Comparison of ENCODE assay signal across 9 mouse cellular contexts in the genomic region with DNA sequence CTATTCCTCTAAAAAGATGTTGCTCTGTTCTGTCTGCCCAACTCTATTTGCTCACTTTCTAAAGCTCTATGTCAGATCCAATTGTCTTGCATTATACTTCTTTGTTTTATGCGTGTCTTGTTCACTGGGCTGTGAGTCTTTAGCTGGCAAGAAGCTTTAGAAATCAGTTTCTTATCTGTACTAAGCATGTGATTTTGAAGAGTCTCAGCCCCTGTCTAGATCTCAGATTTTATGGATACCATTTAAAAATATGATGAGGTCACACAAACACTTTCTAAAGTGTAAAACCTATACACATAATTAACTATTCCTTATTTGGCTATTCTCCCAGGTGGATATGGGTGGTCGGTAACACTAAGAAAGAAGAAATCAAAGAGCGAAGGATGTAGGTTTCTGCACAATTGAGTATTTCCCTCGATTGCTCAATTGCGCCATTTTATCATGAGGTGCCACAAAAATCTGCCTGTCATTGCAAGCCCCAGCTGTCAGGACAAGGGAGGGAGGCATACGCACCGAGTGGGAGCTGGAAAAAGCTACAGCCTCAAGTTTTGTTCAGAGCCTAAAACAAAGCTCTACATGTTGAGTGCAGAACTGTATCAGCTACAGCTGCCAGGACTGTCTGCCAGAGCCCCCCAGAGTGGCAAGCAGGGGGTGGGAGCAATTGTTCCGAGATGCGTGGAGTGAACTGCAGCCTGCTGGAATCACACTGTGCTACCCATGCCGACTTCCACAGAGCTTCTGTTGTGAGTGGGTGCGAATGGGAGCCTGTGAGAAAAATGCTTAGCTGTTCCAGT. TPM values are rescaled to one million over a fixed set of nuclear protein-coding genes. Genes with fewer than 3 reads are reported as not detected.
DNase-seq lines count a peak whose midpoint lies in the region; ATAC-seq lines count a peak whose summit lies in the region.
"Had no signal": no experiment of that assay in that cellular context is flagged by ENCODE, and none has a peak within 500 bp of the region (broad histone marks: within the 10 kb centered on the region; RNA-seq: fewer than 3 reads in every experiment).

No protein-coding gene starts in this region.

- 54% methylated on average over 11 of the region's 11 CpGs for WGBS in embryonic facial prominence, embryonic 15.5 days
- 51% methylated on average over 11 of the region's 11 CpGs for WGBS in neural tube, embryonic 15.5 days

- H3K4me1 ChIP-seq in embryonic facial prominence, embryonic 15.5 days, result no peaks in the 10 kb centered on the region; the same call in 1 of the 2 replicates
- peaks cover 8% of the 10 kb centered on the region for H3K4me1 ChIP-seq in neural tube, embryonic 15.5 days

- no peak overlapping the region for H3K4me3 ChIP-seq in embryonic facial prominence, embryonic 15.5 days (replicated peaks)
- no peak overlapping the region for H3K4me3 ChIP-seq in neural tube, embryonic 15.5 days (replicated peaks)
- H3K4me3 ChIP-seq: erythroblast, embryonic 14.5 days had no signal

- H3K4me2 ChIP-seq in embryonic facial prominence, embryonic 15.5 days (replicated peaks), result 0 out of 2 replicates have a peak overlapping the region, but pooled peaks have one; percentile 9
- H3K4me2 ChIP-seq in neural tube, embryonic 15.5 days, result peak overlapping the region; percentile 15; the same call in 1 of the 2 replicates

- H3K9me3 ChIP-seq in embryonic facial prominence, embryonic 15.5 days (replicated peaks), result no peaks in the 10 kb centered on the region
- no peaks in the 10 kb centered on the region for H3K9me3 ChIP-seq in neural tube, embryonic 15.5 days (replicated peaks)

- H3K36me3 ChIP-seq in embryonic facial prominence, embryonic 15.5 days, result no peaks in the 10 kb centered on the region
- H3K36me3 ChIP-seq in neural tube, embryonic 15.5 days, result peaks cover 3% of the 10 kb centered on the region; the same call in 1 of the 2 replicates

- H3K27me3 ChIP-seq in embryonic facial prominence, embryonic 15.5 days, result no peaks in the 10 kb centered on the region
- no peaks in the 10 kb centered on the region for H3K27me3 ChIP-seq in neural tube, embryonic 15.5 days (replicated peaks)

- H3K9ac ChIP-seq in embryonic facial prominence, embryonic 15.5 days, result no peak overlapping the region
- no peak overlapping the region for H3K9ac ChIP-seq in neural tube, embryonic 15.5 days (replicated peaks)

- no peak for ATAC-seq in embryonic facial prominence, embryonic 15.5 days (ENCODE audit: insufficient number of reproducible peaks, low FRiP score, low TSS enrichment, low read depth)
- ATAC-seq in neural tube, embryonic 15.5 days (ENCODE audit: low FRiP score), result peak; percentile 64; the same call in 1 of the 2 replicates

- no peak overlapping the region for H3K27ac ChIP-seq in embryonic facial prominence, embryonic 15.5 days (replicated peaks)
- no peak overlapping the region for H3K27ac ChIP-seq in neural tube, embryonic 15.5 days (replicated peaks)

- peak; percentile 1 to 3 for DNase-seq in kidney, postnatal 4 days
- no peak for DNase-seq in kidney, adult 9 months
- peak; percentile 50 to 72 for DNase-seq in left cerebral cortex, adult 18-20 months (ENCODE audit: low spot score in 2 of 2)
- DNase-seq in adrenal gland, postnatal 25 days, result no peak
- DNase-seq in adrenal gland, postnatal 36 days, result no peak
- no peak for DNase-seq in embryo, embryonic 9.5 days (ENCODE audit: extremely low spot score)

RNA-seq across cellular contexts. Expression of gene Brinp1, which starts 47.6 kb away (rescaled TPM):
- 9.0 and 11.0 TPM in 2 replicates for polyA plus RNA-seq in embryonic facial prominence, embryonic 15.5 days (2015; fragmentation: Nextera tagmentation; extraction: Ambion mirVana)
- total RNA-seq in left cerebral cortex, adult 18-20 months (2021), result 100 to 1,000 TPM; 211 to 235 TPM
- polyA plus RNA-seq in neural tube, embryonic 15.5 days (2015; fragmentation: Nextera tagmentation; extraction: Ambion mirVana), result 78.2 and 90.7 TPM in 2 replicates
- 0.67 and 1.4 TPM in 2 replicates for total RNA-seq in adrenal gland, postnatal 25 days (2021)
- total RNA-seq in adrenal gland, postnatal 36 days (2021), result 1 to 10 TPM in 1 of 2 experiments, under 1 TPM in 1; 0.86 to 1.3 TPM
- polyA plus RNA-seq: erythroblast, embryonic 14.5 days had no signal

Comparison
In these comparisons a context has a peak if more than half of its experiments do, and no peak if none do; other contexts are left out.
1. DNase-seq: peak in kidney, postnatal 4 days (2 of 2) and left cerebral cortex, adult 18-20 months (2 of 2); none in kidney, adult 9 months (single experiment), adrenal gland, postnatal 25 days (single experiment), adrenal gland, postnatal 36 days (0 of 2) and embryo, embryonic 9.5 days (single experiment).
2. RNA of gene Brinp1, which starts 47.6 kb away (total RNA-seq): 211 to 235 TPM in left cerebral cortex, adult 18-20 months; 0.67 to 1.4 TPM in adrenal gland, postnatal 25 days and 0.86 to 1.3 TPM in adrenal gland, postnatal 36 days; every median in the first group is over 10 times any median in the second.